Mouse (Mus musculus) kidney, adult 2 months (tissue): ENCODE results near the gene Gata2.

Experiments
- CTCF ChIP-seq: fragments of 200-500 bp; conservative IDR thresholded peaks from 2 replicates; pipeline ENCODE4 v1.5.1; 2011; ENCODE audit warnings: low read depth, mild to moderate bottlenecking, control low read depth, low read length, moderate library complexity, mixed read lengths; ENCODE audit not compliant: insufficient read depth, insufficient read length
- POLR2A ChIP-seq: fragments of 200-500 bp; IDR thresholded peaks from one replicate; pipeline ENCODE4 v1.6.1; 2011; ENCODE audit warnings: low read depth, low read length, control low read depth

DNA sequence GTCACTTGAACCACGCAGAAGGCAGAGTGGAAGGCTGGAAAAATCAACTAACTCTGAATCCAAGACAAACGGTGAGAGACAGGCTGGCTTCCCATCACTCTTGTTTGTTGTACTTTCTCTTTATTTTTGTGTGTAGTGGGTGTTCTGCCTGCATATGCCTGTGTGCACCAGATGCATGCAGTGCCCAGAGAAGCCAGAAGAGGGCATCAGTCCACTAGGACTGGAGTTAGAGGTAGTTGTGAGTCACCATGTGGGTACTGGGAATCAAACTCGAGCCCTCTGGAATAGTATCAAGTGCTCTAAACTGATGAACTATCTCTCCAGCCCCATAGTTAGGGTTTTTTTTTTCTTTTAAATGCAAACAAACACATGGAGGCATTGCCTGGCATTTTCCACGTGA is 42.4 kb upstream of the Gata2 start:
- TF ChIP-seq POLR2A, result no peak
- TF ChIP-seq CTCF, result no peak
